Mouse (Mus musculus): ENCODE measurements around the gene Slc7a5.

Gene Slc7a5

GRCm38 (mm10) chr8:121880818-121881217 lies 26.7 kb downstream of the Slc7a5 start:
- no peak for DNase-seq

GRCm38 (mm10) chr8:121879712-121880111 lies 27.8 kb downstream of the Slc7a5 start:
- DNase-seq, result no peak

- DNase-seq, result no peak
Observed at GRCm38 (mm10) chr8:121877828-121878480, 29.5 kb downstream of the Slc7a5 start.

GRCm38 (mm10) chr8:121877212-121877611 lies 30.3 kb downstream of the Slc7a5 start:
- DNase-seq, result no peak

GRCm38 (mm10) chr8:121875517-121875916 lies 32.0 kb downstream of the Slc7a5 start:
- DNase-seq, result no peak

GRCm38 (mm10) chr8:121875045-121875444 lies 32.4 kb downstream of the Slc7a5 start:
- DNase-seq, result no peak

DNA sequence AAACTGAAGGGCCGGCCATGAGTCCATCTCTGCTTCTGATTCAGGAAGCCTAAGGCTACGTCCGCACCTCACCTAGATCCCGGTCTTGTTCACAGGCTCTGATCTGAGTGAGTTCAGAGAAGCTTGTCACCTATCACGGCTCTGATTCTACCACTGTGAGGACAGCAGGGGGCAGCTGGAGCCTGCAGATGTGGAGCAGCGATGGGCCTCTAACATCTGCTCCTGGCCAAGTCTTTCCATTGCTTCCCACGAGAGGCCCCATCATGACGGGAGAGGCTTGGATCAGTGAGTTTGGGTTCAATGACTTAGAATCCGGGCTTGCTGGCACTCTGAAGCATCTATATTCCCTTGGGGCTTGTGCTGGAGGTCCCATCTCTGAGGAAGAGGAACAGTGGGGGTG lies 33.5 kb downstream of the Slc7a5 start:
- no peak for DNase-seq

- no peak for DNase-seq
Observed at GRCm38 (mm10) chr8:121871833-121872440, 35.6 kb downstream of the Slc7a5 start.

GRCm38 (mm10) chr8:121870190-121870589 lies 37.3 kb downstream of the Slc7a5 start:
- no peak for DNase-seq

DNA sequence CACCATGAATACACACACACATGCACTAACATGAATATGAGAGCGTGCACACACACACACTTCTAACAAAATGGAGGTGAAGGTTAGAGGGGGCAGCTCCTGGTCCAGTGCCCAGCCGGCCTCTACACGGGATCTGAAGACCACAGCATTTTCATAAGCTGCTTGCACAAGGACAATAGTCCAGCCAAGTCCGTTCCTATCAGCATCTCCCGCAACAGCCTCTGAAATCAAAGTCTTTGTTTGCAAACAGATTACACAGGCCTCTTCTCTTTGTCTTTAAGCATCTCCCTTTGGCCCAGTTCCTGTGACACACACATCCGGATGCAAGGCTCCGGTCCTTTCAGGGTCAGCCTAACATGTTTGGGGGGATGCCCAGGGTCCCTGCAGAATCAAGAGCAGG lies 38.6 kb downstream of the Slc7a5 start:
- no peak for DNase-seq

DNA sequence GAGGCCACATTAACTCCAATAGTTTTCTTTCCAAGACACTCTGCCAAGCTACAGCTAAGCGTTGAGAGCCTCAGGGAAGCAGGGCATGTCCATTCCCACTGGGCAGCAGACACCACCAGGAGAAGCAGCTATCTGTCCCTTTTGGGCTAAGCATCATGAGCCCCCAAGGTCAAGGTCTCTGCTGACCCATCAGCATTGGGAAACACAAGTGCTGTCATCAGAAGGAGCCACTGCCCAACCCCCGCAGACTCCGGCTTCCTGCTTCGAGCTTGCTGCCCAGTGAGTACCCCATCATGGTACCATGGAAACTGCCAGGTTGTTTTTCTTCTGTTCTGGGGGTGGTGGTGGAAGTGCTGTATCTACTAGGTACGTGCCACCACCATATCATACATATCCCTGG lies 39.3 kb downstream of the Slc7a5 start:
- DNase-seq, result no peak

GRCm38 (mm10) chr8:121865356-121865755 lies 42.1 kb downstream of the Slc7a5 start:
- DNase-seq, result no peak

DNA sequence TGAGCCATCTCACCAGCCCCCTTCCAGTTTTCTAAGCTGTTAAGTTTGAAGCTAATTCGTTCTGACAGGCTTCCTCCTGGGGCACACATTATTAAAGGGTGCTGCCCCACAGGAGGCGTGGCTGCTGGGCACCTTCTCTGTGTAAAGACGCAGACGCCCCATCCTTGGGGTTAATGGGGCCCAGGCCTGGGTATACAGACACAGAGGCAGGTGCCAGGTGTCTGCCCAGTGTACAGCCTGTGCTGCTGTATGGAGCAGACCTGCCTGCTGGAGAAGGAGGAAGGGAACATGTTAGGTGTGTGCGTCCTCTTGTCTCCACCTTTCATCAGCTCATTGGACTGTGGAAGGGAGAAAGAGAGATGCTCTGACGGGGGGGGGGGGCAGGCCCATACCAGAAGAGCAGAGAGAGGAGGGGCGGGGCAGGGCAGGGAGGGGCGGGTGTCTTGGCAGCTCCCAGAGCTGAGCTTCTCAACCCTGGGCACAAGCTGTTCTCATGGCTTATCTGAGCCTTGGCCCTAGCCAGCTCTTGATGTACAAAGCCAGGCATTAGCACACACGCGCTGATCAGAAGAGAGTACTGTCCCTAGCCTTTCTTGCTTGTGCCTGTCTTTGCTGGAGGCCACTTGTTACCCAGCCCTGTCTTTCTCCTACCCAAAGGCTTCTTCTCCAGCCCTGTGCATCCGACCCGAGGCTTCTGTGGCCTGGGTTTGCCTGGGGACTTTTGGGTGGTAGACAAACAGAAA lies 45.5 kb downstream of the Slc7a5 start:
- peak; percentile 56 for DNase-seq

- DNase-seq, result no peak
Observed at GRCm38 (mm10) chr8:121861276-121861675, 46.2 kb downstream of the Slc7a5 start.

GRCm38 (mm10) chr8:121857747-121858146 lies 49.7 kb downstream of the Slc7a5 start:
- no peak for DNase-seq

- peak; percentile 91 for DNase-seq
Observed at GRCm38 (mm10) chr8:121857331-121857730, 50.2 kb downstream of the Slc7a5 start.

- peak; percentile 31 for DNase-seq
Observed at GRCm38 (mm10) chr8:121856071-121856746, 51.3 kb downstream of the Slc7a5 start.

DNA sequence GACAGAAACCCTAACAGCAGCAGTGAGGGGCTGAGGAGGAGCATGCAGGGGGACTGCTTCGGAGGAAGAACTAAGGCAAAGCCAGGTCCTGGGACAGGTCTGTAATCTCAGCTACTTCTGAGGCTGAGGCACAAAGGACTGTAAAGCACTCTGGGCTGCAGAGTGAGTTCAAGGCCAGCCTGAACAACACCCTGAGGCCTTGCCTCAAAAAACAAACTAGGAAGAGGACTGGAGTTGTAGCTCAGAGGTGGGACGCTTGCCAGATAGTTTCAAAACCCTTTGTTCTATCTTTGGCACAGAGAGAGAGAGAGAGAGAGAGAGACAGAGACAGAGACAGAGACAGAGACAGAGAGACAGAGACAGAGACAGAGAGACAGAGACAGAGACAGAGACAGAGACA lies 53.9 kb downstream of the Slc7a5 start:
- DNase-seq, result no peak

GRCm38 (mm10) chr8:121852464-121852863 lies 55.0 kb downstream of the Slc7a5 start:
- DNase-seq, result no peak

- DNase-seq, result no peak
Observed at GRCm38 (mm10) chr8:121851716-121852115, 55.8 kb downstream of the Slc7a5 start.

GRCm38 (mm10) chr8:121850821-121851470 lies 56.5 kb downstream of the Slc7a5 start:
- DNase-seq, result peak; percentile 99

GRCm38 (mm10) chr8:121850436-121850820 lies 57.1 kb downstream of the Slc7a5 start:
- DNase-seq, result no peak

DNA sequence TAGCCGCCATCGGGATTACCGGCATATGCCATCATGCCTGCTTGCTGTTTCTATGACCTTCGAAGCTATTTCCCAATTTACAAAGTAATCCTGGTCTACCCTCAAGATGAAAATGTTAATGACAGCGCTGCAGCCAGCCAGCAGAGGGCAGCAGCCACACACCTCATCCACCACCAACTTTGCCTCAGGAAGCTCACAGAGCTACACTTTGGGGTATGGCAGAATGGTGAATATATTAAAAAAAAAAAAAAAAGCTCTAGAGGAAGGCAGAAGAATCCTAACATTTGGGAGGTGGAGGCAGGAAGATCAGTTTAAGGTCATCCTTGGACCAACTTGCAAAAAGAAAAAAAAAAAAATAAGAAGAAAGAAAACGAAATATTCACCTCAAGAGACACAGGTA lies 57.5 kb downstream of the Slc7a5 start:
- peak; percentile 77 for DNase-seq

All from cerebellum, adult 8-10 months (tissue).